Mouse (Mus musculus) gastrocnemius, adult 18-20 months (tissue): ENCODE data around the gene Rap1gds1. TPM values are rescaled to one million over a fixed set of nuclear protein-coding genes. Genes with fewer than 3 reads are reported as not detected.

Source experiments
- DNase-seq: peaks from one replicate; pipeline ENCODE4 v3.0.0; 2021; ENCODE audit warnings: low spot score
- total RNA-seq, 2 experiments: library from RNA; stranded (reverse); gene quantifications; 2 replicates each; pipeline ENCODE4 v1.2.3; 2021

The Rap1gds1 gene
- total RNA-seq, 2 experiments from 2014 or later = 35.9 to 38.6 TPM

- DNase-seq = no peak
These were observed 12.9 kb downstream of the Rap1gds1 start for GRCm38 (mm10) chr3:139062088-139062487.

GRCm38 (mm10) chr3:139048701-139049622, 26.0 kb downstream of the Rap1gds1 start:
- no peak for DNase-seq

GRCm38 (mm10) chr3:139042433-139042854, 32.6 kb downstream of the Rap1gds1 start:
- no peak for DNase-seq

- DNase-seq = no peak
These were observed 33.1 kb downstream of the Rap1gds1 start for GRCm38 (mm10) chr3:139041921-139042320.

GRCm38 (mm10) chr3:139037030-139037429, 38.0 kb downstream of the Rap1gds1 start:
- no peak for DNase-seq

GRCm38 (mm10) chr3:139033179-139033578, 41.8 kb downstream of the Rap1gds1 start:
- DNase-seq = no peak

- DNase-seq = no peak
These were observed 44.3 kb downstream of the Rap1gds1 start for GRCm38 (mm10) chr3:139030644-139031227.

GRCm38 (mm10) chr3:139025077-139025476, 49.9 kb downstream of the Rap1gds1 start:
- no peak for DNase-seq

- DNase-seq = no peak
These were observed 51.4 kb downstream of the Rap1gds1 start for GRCm38 (mm10) chr3:139023585-139023984.

GRCm38 (mm10) chr3:139012352-139012751, 62.6 kb downstream of the Rap1gds1 start:
- DNase-seq = peak; percentile 14

GRCm38 (mm10) chr3:139005669-139006068, 69.3 kb downstream of the Rap1gds1 start:
- no peak for DNase-seq

- DNase-seq = no peak
These were observed 72.2 kb downstream of the Rap1gds1 start for GRCm38 (mm10) chr3:139002774-139003173.

GRCm38 (mm10) chr3:139000071-139000867, 74.7 kb downstream of the Rap1gds1 start:
- DNase-seq = no peak

- DNase-seq = no peak
These were observed 81.5 kb downstream of the Rap1gds1 start for GRCm38 (mm10) chr3:138993473-138993872.

GRCm38 (mm10) chr3:138991367-138991766, 83.6 kb downstream of the Rap1gds1 start:
- DNase-seq = no peak

GRCm38 (mm10) chr3:138989141-138989540, 85.9 kb downstream of the Rap1gds1 start:
- DNase-seq = no peak

GRCm38 (mm10) chr3:138988004-138988403, 87.0 kb downstream of the Rap1gds1 start:
- no peak for DNase-seq

GRCm38 (mm10) chr3:138982249-138982648, 92.8 kb downstream of the Rap1gds1 start:
- no peak for DNase-seq

- DNase-seq = no peak
These were observed 97.6 kb downstream of the Rap1gds1 start for GRCm38 (mm10) chr3:138977413-138977812.

GRCm38 (mm10) chr3:138967627-138968026, 107.4 kb downstream of the Rap1gds1 start:
- DNase-seq = no peak

- DNase-seq = no peak
These were observed 116.5 kb downstream of the Rap1gds1 start for GRCm38 (mm10) chr3:138958527-138958926.

GRCm38 (mm10) chr3:138955220-138955619, 119.8 kb downstream of the Rap1gds1 start:
- no peak for DNase-seq
